8 mouse cellular contexts compared by ENCODE assay signal in the genomic region with DNA sequence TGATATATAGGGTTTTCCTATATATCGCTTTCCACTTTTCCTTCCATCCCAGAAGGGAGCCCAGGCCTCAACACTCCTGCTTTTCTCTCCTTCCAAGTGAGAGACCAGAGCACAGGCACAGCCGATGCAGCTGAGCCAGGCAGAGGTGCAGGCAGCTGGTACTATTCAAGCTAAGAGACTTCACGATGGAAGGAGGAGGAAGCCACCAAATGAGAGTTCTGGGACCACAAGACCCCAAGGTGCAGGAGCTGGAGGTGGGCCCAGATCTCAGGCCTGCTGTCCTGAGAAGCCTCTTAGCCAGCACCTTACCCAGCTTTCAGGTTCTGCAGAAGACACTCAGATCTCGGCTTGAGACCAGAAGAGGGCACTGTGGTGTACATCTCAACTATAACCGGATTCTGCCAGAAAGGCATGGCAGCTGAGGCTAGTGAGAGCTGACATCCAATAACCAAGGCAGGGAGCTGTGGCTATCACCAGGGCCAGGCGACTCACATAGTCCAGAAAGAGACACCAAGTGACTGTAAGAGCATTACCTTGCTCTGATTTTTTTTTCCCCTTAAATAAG. TPM values are rescaled to one million over a fixed set of nuclear protein-coding genes. Genes with fewer than 3 reads are reported as not detected.
DNase-seq lines count a peak whose midpoint lies in the region; ATAC-seq and TF ChIP-seq lines count a peak whose summit lies in the region.

No protein-coding gene starts in this region.

- peaks cover 29% of the 10 kb centered on the region for H3K4me1 ChIP-seq in kidney, embryonic 15.5 days

- 52% methylated on average over 6 of the region's 6 CpGs for WGBS in kidney, embryonic 15.5 days

- CTCF ChIA-PET in Patski (lab: Charles Lee) = interaction anchor here (0.6 to 3.9 kb wide), 9 partner anchors 23 to 369 kb away, joined by 3 to 10 read pairs (median 3); a partner anchor contains a TSS

- peaks cover 50% of the 10 kb centered on the region for H3K36me3 ChIP-seq in kidney, embryonic 15.5 days

- no peak overlapping the region for H3K4me3 ChIP-seq in kidney, embryonic 15.5 days (replicated peaks)

- in situ Hi-C loops in Patski (cut with MboI; ENCODE audit: low pct_unique_long_range_greater_than_20kb) = loop anchor here (5.0 kb wide), 3 partner anchors 37 to 368 kb away; no protein-coding TSS in a partner anchor

- POLR2A ChIA-PET in Patski (lab: Charles Lee) = no interaction called here

- no peak overlapping the region for H3K4me2 ChIP-seq in kidney, embryonic 15.5 days

- H3K9me3 ChIP-seq in kidney, embryonic 15.5 days (replicated peaks) = no peaks in the 10 kb centered on the region

- peak; percentile 68 for DNase-seq in kidney, adult 18-20 months
- no peak for DNase-seq in Patski (ENCODE audit: low read depth, low spot score)
- DNase-seq in cerebellum, postnatal 25 days = peak; percentile 62 to 76
- DNase-seq in layer of hippocampus, adult 9-11 months = peak; percentile 70
- peak; percentile 65 for DNase-seq in retina, embryonic 14.5 days (ENCODE audit: low spot score)
- no peak for DNase-seq in ovary, postnatal 10 days (ENCODE audit: low spot score)
- no peak for DNase-seq in ovary, adult 18-20 months (ENCODE audit: low spot score)

- TF ChIP-seq CTCF in Patski (IDR thresholded peaks at IDR 0.05) = no peak

- no peak overlapping the region for H3K9ac ChIP-seq in kidney, embryonic 15.5 days

- no peak for ATAC-seq in kidney, embryonic 15.5 days (replicated peaks; ENCODE audit: low FRiP score)
- ATAC-seq in Patski = peak; percentile 13

- no peaks in the 10 kb centered on the region for H3K27me3 ChIP-seq in kidney, embryonic 15.5 days
- H3K27me3 ChIP-seq in Patski = no peaks in the 10 kb centered on the region

- H3K27ac ChIP-seq in kidney, embryonic 15.5 days = no peak overlapping the region

RNA-seq across cellular contexts. Expression of a gene that starts 2.1 kb away (rescaled TPM):
- 11.9 and 15.6 TPM in 2 replicates for polyA plus RNA-seq in kidney, embryonic 15.5 days (2015; fragmentation: Nextera tagmentation; extraction: Ambion mirVana)
- 9.2 TPM for polyA plus RNA-seq in Patski (2021)

RNA-seq across cellular contexts. Expression of a gene that starts 17.0 kb away (rescaled TPM):
- polyA plus RNA-seq in kidney, embryonic 15.5 days (2015; fragmentation: Nextera tagmentation; extraction: Ambion mirVana) = 1.9 and 2.3 TPM in 2 replicates
- 16.9 TPM for polyA plus RNA-seq in Patski (2021)

RNA-seq across cellular contexts. Expression of a gene that starts 30.7 kb away (rescaled TPM):
- polyA plus RNA-seq in kidney, embryonic 15.5 days (2015; fragmentation: Nextera tagmentation; extraction: Ambion mirVana) = 9.9 and 11.8 TPM in 2 replicates
- 15.5 TPM for polyA plus RNA-seq in Patski (2021)

RNA-seq across cellular contexts. Expression of a gene that starts 40.0 kb away (rescaled TPM):
- polyA plus RNA-seq in kidney, embryonic 15.5 days (2015; fragmentation: Nextera tagmentation; extraction: Ambion mirVana) = not detected in 2 replicates
- polyA plus RNA-seq in Patski (2021) = not detected

Comparison
In these comparisons a context has a peak if more than half of its experiments do, and no peak if none do; other contexts are left out.
1. DNase-seq: peak in kidney, adult 18-20 months (single experiment), cerebellum, postnatal 25 days (2 of 2), layer of hippocampus, adult 9-11 months (single experiment) and retina, embryonic 14.5 days (single experiment); none in Patski (single experiment), ovary, postnatal 10 days (single experiment) and ovary, adult 18-20 months (single experiment).